In the genomic region with DNA sequence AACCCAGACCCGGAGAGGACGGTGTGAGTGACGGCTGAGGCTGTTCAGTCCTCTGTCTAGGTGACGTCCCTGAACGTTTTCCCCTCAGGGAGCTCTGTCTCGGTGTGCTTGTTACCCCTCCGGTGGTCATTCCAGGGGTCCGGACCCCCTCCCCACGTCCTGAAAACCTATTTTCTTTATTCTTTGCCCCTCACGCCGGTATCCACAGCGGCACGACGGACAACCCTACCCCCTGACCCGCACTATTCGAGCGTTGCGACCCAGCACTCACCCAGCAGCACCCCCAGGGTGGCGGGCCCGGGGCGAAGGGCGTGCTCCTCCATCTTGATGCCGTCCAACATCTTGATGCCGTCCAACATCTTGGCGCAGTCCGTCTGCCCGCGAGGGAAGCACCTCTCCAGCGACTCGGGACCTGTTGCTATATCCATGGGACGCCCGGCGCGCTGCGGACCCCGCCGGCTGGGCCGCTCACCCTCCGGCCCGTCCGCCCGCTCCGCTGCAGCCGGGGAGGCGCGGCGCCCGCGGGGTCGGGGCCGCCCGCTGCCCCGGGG, we compare ENCODE assay signal across 8 mouse cellular contexts. TPM values are rescaled to one million over a fixed set of nuclear protein-coding genes. Genes with fewer than 3 reads are reported as not detected.
A peak's percentile ranks its signal among the peaks of the same experiment; 100 is the strongest.
DNase-seq lines count a peak whose midpoint lies in the region; ATAC-seq and TF ChIP-seq lines count a peak whose summit lies in the region.

A gene (minus strand): TSS at position 341 of the 551 bp plus-strand sequence.

- peaks cover 30% of the 10 kb centered on the region for H3K4me1 ChIP-seq in heart, embryonic 12.5 days (replicated peaks)
- H3K4me1 ChIP-seq in forebrain, embryonic 16.5 days (replicated peaks; ENCODE audit: control insufficient read depth, insufficient read depth, low read length) = peaks cover 19% of the 10 kb centered on the region
- no peaks in the 10 kb centered on the region for H3K4me1 ChIP-seq in liver, embryonic 14.5 days (replicated peaks; ENCODE audit: control insufficient read depth in 2 of 2, insufficient read depth in 2 of 2, low read length in 1 of 2)

- ATAC-seq in heart, embryonic 12.5 days (ENCODE audit: insufficient number of reproducible peaks, low FRiP score) = no peak
- no peak for ATAC-seq in forebrain, embryonic 16.5 days
- no peak for ATAC-seq in liver, embryonic 14.5 days (ENCODE audit: insufficient read depth)

- intact Hi-C loops in heart, postnatal 14 days (cut with DNase I) = no loop called here
- intact Hi-C loops in left cerebral cortex, postnatal 4 days (cut with DNase I) = loop anchor here (5.0 kb wide), 1 partner anchor 153 kb away; no protein-coding TSS in a partner anchor
- intact Hi-C loops in gastrocnemius, postnatal 36 days (cut with DNase I) = no loop called here

- no peak for TF ChIP-seq EP300 in liver, embryonic 14.5 days (IDR thresholded peaks at IDR 0.05; ENCODE audit: low read depth)

- peak within 1 kb of the TSS; percentile 90 for H3K4me2 ChIP-seq in heart, embryonic 12.5 days
- peak within 1 kb of the TSS; percentile 39 for H3K4me2 ChIP-seq in forebrain, embryonic 16.5 days (ENCODE audit: low read length)
- H3K4me2 ChIP-seq in liver, embryonic 14.5 days (ENCODE audit: low read depth) = peak within 1 kb of the TSS; percentile 39

- no peak for TF ChIP-seq CTCF in liver, embryonic 14.5 days (IDR thresholded peaks at IDR 0.05; ENCODE audit: low read depth)

- peak within 1 kb of the TSS; percentile 57 for H3K4me3 ChIP-seq in heart, embryonic 12.5 days
- peak within 1 kb of the TSS; percentile 31 for H3K4me3 ChIP-seq in forebrain, embryonic 16.5 days (replicated peaks; ENCODE audit: low read length)
- peak within 1 kb of the TSS in 1 of 2 experiments; percentile 29; a peak in 2 of 4 replicates for H3K4me3 ChIP-seq in liver, embryonic 14.5 days (ENCODE audit: insufficient read depth in 1 of 2, low read depth in 2 of 2, low read length in 2 of 2)

- H3K9ac ChIP-seq in heart, embryonic 12.5 days = peak within 1 kb of the TSS; percentile 63; the same call in 1 of the 2 replicates
- H3K9ac ChIP-seq in forebrain, embryonic 16.5 days (replicated peaks; ENCODE audit: low read depth, low read length) = peak within 1 kb of the TSS; percentile 29; the same call in 1 of the 2 replicates
- no peak within 1 kb of the TSS for H3K9ac ChIP-seq in liver, embryonic 14.5 days (replicated peaks)

- H3K9me3 ChIP-seq in heart, embryonic 12.5 days (replicated peaks) = no peaks in the 10 kb centered on the region
- no peaks in the 10 kb centered on the region for H3K9me3 ChIP-seq in forebrain, embryonic 16.5 days (ENCODE audit: control insufficient read depth, low read length)
- H3K9me3 ChIP-seq in liver, embryonic 14.5 days (ENCODE audit: control insufficient read depth, low read length) = no peaks in the 10 kb centered on the region

- no peak for DNase-seq in heart, postnatal 14 days
- DNase-seq in ES-CJ7 (ENCODE audit: low read depth, low spot score) = peak; percentile 34
- no peak for DNase-seq in liver, embryonic 14.5 days (ENCODE audit: low read depth in 3 of 3, low spot score in 3 of 3)
- DNase-seq in layer of hippocampus, adult 18-20 months (ENCODE audit: low spot score in 2 of 2) = no peak
- DNase-seq in left cerebral cortex, postnatal 4 days = no peak
- no peak for DNase-seq in gastrocnemius, postnatal 36 days

- no peak within 1 kb of the TSS for H3K27ac ChIP-seq in heart, embryonic 12.5 days (ENCODE audit: poor library complexity, severe bottlenecking)
- H3K27ac ChIP-seq in forebrain, embryonic 16.5 days (ENCODE audit: low read length) = no peak within 1 kb of the TSS
- H3K27ac ChIP-seq in liver, embryonic 14.5 days = no peak within 1 kb of the TSS

- WGBS in heart, embryonic 12.5 days = 3% methylated on average over 53 of the region's 53 CpGs
- 1% methylated on average over 41 of the region's 53 CpGs for WGBS in forebrain, embryonic 16.5 days
- 3% methylated on average over 52 of the region's 53 CpGs for WGBS in liver, embryonic 14.5 days (ENCODE audit: insufficient replicate concordance)

- no peaks in the 10 kb centered on the region for H3K36me3 ChIP-seq in heart, embryonic 12.5 days
- H3K36me3 ChIP-seq in forebrain, embryonic 16.5 days (ENCODE audit: control insufficient read depth, insufficient read depth) = no peaks in the 10 kb centered on the region
- H3K36me3 ChIP-seq in liver, embryonic 14.5 days (replicated peaks; ENCODE audit: control insufficient read depth, insufficient read depth, low read depth) = no peaks in the 10 kb centered on the region

- peaks cover 91% of the 10 kb centered on the region for H3K27me3 ChIP-seq in heart, embryonic 12.5 days (replicated peaks)
- peaks cover 87% of the 10 kb centered on the region for H3K27me3 ChIP-seq in forebrain, embryonic 16.5 days (replicated peaks; ENCODE audit: control insufficient read depth, insufficient read depth, low read length)
- peaks cover 100% of the 10 kb centered on the region for H3K27me3 ChIP-seq in liver, embryonic 14.5 days (ENCODE audit: control insufficient read depth, insufficient read depth, low read length)

RNA-seq across cellular contexts. Expression of the gene that starts here (rescaled TPM):
- 0.04 and 0.06 TPM in 2 replicates for polyA plus RNA-seq in heart, embryonic 12.5 days (2016; fragmentation: Nextera tagmentation; extraction: Ambion mirVana)
- under 1 TPM; 0.05 to 0.38 TPM for total RNA-seq in heart, postnatal 14 days (2021)
- polyA plus RNA-seq in forebrain, embryonic 16.5 days (2015; fragmentation: Nextera tagmentation; extraction: Ambion mirVana) = not detected in 2 replicates
- polyA plus RNA-seq in liver, embryonic 14.5 days (2012; rRNA removed) = 0.01 and 0.06 TPM in 2 replicates
- polyA plus RNA-seq in liver, embryonic 14.5 days (2014; fragmentation: Nextera tagmentation; extraction: Ambion mirVana) = not detected in 2 replicates
- under 1 TPM; 0.30 to 0.53 TPM for total RNA-seq in layer of hippocampus, adult 18-20 months (2021)
- under 1 TPM; 0.24 to 0.26 TPM for total RNA-seq in left cerebral cortex, postnatal 4 days (2021)
- under 1 TPM; 0.13 to 0.25 TPM for total RNA-seq in gastrocnemius, postnatal 36 days (2021)

Comparison
In these comparisons a context has a peak if more than half of its experiments do, and no peak if none do; other contexts are left out.
1. H3K4me2 ChIP-seq: peak in every context shown above with its lines; median percentile 90 in heart, embryonic 12.5 days; 39 in forebrain, embryonic 16.5 days; 39 in liver, embryonic 14.5 days.